In genomic region chr7:62316793-62317192, GRCm38 (mm10) we compare ENCODE assay signal across 15 mouse cellular contexts. TPM values are rescaled to one million over a fixed set of nuclear protein-coding genes. Genes with fewer than 3 reads are reported as not detected.
DNase-seq lines count a peak whose midpoint lies in the region.
"Had no signal": no experiment of that assay in that cellular context is flagged by ENCODE, and none has a peak within 500 bp of the region (broad histone marks: within the 10 kb centered on the region; RNA-seq: fewer than 3 reads in every experiment).

No protein-coding gene starts in this region.

- intact Hi-C loops in heart, postnatal 10 days (cut with DNase I) = no loop called here

- DNase-seq in heart, adult 11 months = peak; percentile 80
- DNase-seq in heart, postnatal 10 days = no peak
- DNase-seq: adrenal gland, adult 2 months; adrenal gland, adult 8-10 months; adrenal gland, postnatal 10 days; adrenal gland, postnatal 14 days; adrenal gland, postnatal 25 days; adrenal gland, postnatal 36 days; B cell, adult 2 months; cerebellum, adult 11 months; cerebellum, adult 11-12 months; cerebellum, adult 18-20 months; cerebellum, adult 2 months had no signal

RNA-seq across cellular contexts. Expression of gene Ndn, which starts 29.6 kb away (rescaled TPM):
- 10 to 100 TPM; 14.2 to 14.3 TPM for total RNA-seq in heart, postnatal 10 days (2021)
- total RNA-seq: CH12.LX, MEL had no signal
